Mouse (Mus musculus) forebrain, embryonic 13.5 days (tissue): Measurements from ENCODE around the gene Daxx. TPM values are rescaled to one million over a fixed set of nuclear protein-coding genes. Genes with fewer than 3 reads are reported as not detected.
"Not testable (repeated sequence)": the region's sequence is repeated elsewhere in the genome, so short reads cannot be mapped to it uniquely, and the experiment has no call there.

Experiments used
- ATAC-seq: fragments of 200-750 bp; cut with Nextera tagmentation; 2 replicates; pipeline ENCODE4 v1.8.0; 2017
- H3K27ac ChIP-seq: fragments of 300-500 bp; sonication (generic); 2 replicates; pipeline ENCODE4 v1.5.1; 2015; ENCODE audit warnings: inconsistent platforms, mild to moderate bottlenecking, moderate library complexity
- H3K27me3 ChIP-seq: fragments of 300-500 bp; sonication (generic); 2 replicates; pipeline ENCODE4 v1.6.1; 2015; ENCODE audit warnings: mild to moderate bottlenecking, inconsistent platforms
- H3K36me3 ChIP-seq: fragments of 300-500 bp; sonication (generic); 2 replicates; pipeline ENCODE4 v1.6.1; 2015; ENCODE audit warnings: mild to moderate bottlenecking, inconsistent platforms; ENCODE audit not compliant: poor library complexity, severe bottlenecking
- H3K4me1 ChIP-seq: fragments of 300-500 bp; sonication (generic); 2 replicates; pipeline ENCODE4 v1.6.1; 2015; ENCODE audit warnings: inconsistent platforms
- H3K4me2 ChIP-seq: fragments of 300-500 bp; sonication (generic); 2 replicates; pipeline ENCODE4 v1.6.1; 2015; ENCODE audit warnings: inconsistent platforms, mild to moderate bottlenecking, moderate library complexity
- H3K4me3 ChIP-seq: fragments of 300-500 bp; sonication (generic); 2 replicates; pipeline ENCODE4 v1.5.1; 2015; ENCODE audit warnings: mild to moderate bottlenecking, inconsistent platforms
- H3K9ac ChIP-seq: fragments of 300-500 bp; sonication (generic); 2 replicates; pipeline ENCODE4 v1.6.1; 2015; ENCODE audit warnings: mild to moderate bottlenecking, inconsistent platforms
- H3K9me3 ChIP-seq: fragments of 300-500 bp; sonication (generic); replicated peaks from 2 replicates; pipeline ENCODE4 v1.6.1; 2016; ENCODE audit warnings: inconsistent platforms
- WGBS: fragments of 180-500 bp; shearing (Covaris S2); methylation state at CpG from one replicate; pipeline ENCODE4 v1.1.7; 2015; 5-methylcytosine and 5-hydroxymethylcytosine counted together
- polyA plus RNA-seq: library from polyadenylated mRNA; unstranded; fragments of >200 nt; fragmentation: Nextera tagmentation; extraction: Ambion mirVana; gene quantifications from 2 replicates; pipeline ENCODE4 v1.2.1, GENCODE M21; 2015

The Daxx gene
- polyA plus RNA-seq = 60.7 and 68.0 TPM in 2 replicates

DNA sequence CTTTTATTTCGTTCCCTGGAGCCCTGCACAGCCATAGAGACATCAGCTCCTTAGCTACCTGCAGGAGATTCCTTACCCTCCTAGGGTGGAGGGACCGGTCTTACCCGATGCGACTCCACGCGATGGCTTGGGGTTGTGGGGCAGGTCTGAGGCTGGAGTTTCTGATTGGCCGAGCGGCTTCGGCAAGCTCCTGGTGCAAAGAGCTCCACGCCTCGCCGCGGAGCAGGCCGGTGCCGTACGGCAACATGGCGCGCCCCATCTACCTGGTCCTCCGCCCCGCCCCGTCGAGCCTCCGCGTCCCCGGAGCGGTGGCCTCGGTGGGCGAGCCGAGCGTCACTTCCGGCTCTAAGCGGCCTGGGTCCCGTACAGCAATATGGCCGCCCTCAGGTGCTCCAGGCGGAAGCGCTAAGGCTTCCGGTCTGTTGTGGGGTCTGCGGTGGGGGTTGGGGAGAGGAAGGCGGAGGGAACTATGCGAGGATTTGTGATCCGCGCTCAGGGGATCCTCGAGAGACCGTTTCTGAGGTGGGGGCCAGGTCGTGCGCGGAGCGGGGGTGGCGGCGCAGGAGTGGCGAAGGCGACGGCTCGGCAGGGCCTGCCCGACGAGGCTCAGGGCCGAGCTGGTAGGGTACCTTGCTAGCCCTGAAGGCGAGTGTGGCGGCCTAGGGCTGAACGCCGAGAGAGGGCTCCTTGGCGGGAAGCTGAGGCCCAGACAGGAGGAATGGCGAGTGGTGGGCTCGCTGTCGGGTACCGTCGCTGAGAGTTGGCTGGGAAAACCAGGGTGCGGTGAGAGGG, at the start of gene Daxx:
TSS of gene Daxx (plus strand) at position 338 of the 792 bp plus-strand sequence.
- WGBS = under 1% methylated on average over 68 of the region's 68 CpGs

DNA sequence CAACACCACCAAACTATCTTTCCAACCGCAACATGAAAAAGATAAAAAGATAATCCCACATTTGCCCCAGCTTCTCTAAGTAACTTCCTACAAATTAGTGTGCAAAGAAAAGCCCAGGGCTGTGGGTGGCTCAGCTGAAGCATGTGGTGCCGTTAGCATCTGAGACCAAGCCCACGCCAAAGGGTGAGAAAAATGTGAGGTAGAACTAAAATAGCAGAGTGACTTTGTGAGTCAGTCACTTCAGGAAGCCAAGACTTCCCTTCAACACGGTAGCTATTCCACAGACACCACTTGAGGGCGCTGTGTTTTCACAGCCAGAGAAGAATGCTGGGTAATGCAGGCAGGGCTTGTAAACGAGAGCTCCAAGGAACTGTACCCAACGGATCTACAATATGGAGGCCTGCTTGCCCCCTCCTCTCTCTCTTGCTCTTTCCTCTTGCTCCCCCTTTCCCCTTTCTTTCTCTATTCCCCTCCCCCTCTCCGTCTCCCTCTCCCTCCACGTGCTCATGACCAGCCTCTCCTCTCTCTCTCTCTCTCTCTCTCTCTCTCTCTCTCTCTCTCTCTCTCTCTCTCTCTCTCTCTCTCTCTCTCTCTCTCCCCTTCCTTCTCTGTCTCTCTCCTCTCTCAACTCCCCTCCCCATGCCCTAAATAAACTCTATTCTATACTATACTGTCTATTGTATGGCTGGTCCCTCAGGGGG, 43.7 kb upstream of the Daxx start:
- no peak overlapping the region for H3K4me2 ChIP-seq
- no peak for ATAC-seq
- no peaks in the 10 kb centered on the region for H3K27me3 ChIP-seq
- H3K27ac ChIP-seq = no peak overlapping the region
- no peaks in the 10 kb centered on the region for H3K36me3 ChIP-seq
- no peak overlapping the region for H3K4me3 ChIP-seq
- H3K9me3 ChIP-seq = no peaks in the 10 kb centered on the region
- H3K4me1 ChIP-seq = no peaks in the 10 kb centered on the region
- 43% methylated on average over 9 of the region's 9 CpGs for WGBS
- H3K9ac ChIP-seq = no peak overlapping the region

More for the DNA sequence above, at the start of gene Daxx:
- Histone ChIP-seq H3K4me1 (peaks cover 30% of the 10 kb centered on the region), H3K4me3 (peak within 1 kb of the TSS; percentile 88), H3K9me3 (no peaks in the 10 kb centered on the region), H3K27ac (peak within 1 kb of the TSS; percentile 84), H3K27me3 (no peaks in the 10 kb centered on the region), H3K36me3 (peaks cover 36% of the 10 kb centered on the region), H3K9ac (peak within 1 kb of the TSS; percentile 89), H3K4me2 (peak within 1 kb of the TSS; percentile 95)
- peak; percentile 97 for ATAC-seq

DNA sequence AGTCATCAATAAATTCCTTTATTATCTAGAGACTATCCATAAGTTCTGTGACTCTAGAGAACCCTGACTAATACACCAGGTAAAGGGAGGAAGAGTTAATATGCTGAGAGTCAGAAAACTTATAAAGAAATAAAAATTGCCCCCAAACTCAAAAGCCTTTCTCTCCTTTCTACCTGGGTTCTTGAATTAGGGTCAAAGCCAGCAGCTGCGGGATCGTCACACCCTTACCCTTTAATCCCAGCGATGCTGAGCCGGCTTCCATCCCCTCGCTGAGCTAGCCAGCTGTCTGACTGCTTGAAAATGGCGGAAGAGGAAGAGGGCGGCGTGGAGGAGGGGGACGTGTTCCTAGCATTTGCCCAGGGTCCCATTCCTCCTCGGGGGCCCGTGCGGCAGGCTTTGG, 35.7 kb upstream of the Daxx start, which contains the start of gene Gm7029:
TSS of gene Gm7029 (plus strand) at position 301 of the 400 bp plus-strand sequence.
- WGBS = no CpG with 5 or more reads among the region's 12 CpGs
- H3K9ac ChIP-seq, H3K4me1 ChIP-seq, H3K4me2 ChIP-seq, H3K27me3 ChIP-seq, H3K27ac ChIP-seq, H3K9me3 ChIP-seq, ATAC-seq, H3K4me3 ChIP-seq: not testable (repeated sequence)
- H3K36me3 ChIP-seq = peaks cover 33% of the 10 kb centered on the region

DNA sequence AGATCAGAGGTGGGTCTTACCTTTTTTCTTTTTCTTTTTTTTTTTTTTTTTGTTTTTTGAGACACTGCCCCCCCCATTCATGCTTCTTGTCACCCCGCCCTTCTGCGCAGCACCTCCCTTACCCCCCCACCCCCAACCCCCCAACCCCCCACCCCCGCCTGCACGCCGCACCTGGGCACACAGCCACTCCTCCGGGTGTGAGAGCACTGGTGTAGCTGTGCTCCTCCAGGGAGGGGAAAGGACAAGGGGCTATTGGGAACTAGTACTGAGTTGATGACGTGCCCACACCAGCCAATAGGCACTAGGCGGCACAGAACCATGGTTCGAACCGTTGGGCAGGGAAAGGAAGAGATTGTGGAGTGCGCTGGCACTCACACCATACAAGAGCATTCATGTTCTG, 34.8 kb upstream of the Daxx start:
- no peak overlapping the region for H3K9ac ChIP-seq
- ATAC-seq = no peak
- H3K27ac ChIP-seq = no peak overlapping the region
- H3K9me3 ChIP-seq = no peaks in the 10 kb centered on the region
- H3K27me3 ChIP-seq = no peaks in the 10 kb centered on the region
- 86% methylated on average over 9 of the region's 11 CpGs for WGBS
- no peaks in the 10 kb centered on the region for H3K4me1 ChIP-seq
- peaks cover 40% of the 10 kb centered on the region for H3K36me3 ChIP-seq
- H3K4me3 ChIP-seq = no peak overlapping the region
- H3K4me2 ChIP-seq = no peak overlapping the region

DNA sequence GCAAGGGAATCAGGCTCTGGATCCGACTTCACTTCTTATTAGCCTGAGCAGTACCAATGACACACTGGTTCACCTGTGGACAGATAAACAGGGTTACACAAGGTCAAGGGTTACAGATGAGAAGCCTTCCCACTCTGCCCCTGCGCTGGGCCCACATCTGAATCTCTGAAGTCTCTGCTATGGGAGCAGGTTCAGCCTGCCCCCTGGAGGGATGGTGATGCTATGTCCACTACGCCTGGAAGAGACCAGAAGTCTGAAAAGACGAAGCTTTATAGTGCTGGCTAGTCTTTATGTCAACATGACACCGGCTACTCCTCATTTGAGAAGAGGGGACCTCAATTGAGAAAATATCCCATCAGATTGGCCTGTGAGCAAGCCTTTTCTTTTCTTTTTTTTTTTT, 33.4 kb upstream of the Daxx start:
- H3K27ac ChIP-seq, H3K4me1 ChIP-seq, H3K4me3 ChIP-seq, H3K27me3 ChIP-seq, H3K9ac ChIP-seq, ATAC-seq, H3K9me3 ChIP-seq, H3K4me2 ChIP-seq: not testable (repeated sequence)
- H3K36me3 ChIP-seq = peaks cover 51% of the 10 kb centered on the region
- WGBS = 77% methylated on average over 5 of the region's 5 CpGs

DNA sequence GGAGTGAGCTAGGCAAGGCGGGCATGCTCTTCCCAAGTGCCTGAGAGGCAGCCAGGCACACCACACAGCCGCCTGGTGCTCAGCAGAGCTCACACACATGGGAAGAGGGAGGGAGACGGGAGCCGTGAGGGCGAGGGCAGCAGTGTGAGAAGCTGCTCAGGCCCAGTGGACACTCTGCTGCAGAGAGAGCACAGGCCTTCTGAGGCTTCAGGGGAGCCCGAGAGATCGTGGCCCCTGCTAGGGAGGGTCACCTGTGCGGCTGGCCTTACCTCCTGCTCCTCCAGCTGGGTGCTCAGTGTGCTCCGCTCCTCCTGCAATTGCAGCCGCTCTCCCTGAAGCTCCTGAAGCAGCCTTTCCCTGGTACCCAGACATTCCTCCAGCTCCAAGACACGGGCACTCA, 24.9 kb upstream of the Daxx start:
- peaks cover 56% of the 10 kb centered on the region for H3K36me3 ChIP-seq
- H3K4me1 ChIP-seq = peaks cover 17% of the 10 kb centered on the region
- not testable (repeated sequence) for H3K9ac ChIP-seq

DNA sequence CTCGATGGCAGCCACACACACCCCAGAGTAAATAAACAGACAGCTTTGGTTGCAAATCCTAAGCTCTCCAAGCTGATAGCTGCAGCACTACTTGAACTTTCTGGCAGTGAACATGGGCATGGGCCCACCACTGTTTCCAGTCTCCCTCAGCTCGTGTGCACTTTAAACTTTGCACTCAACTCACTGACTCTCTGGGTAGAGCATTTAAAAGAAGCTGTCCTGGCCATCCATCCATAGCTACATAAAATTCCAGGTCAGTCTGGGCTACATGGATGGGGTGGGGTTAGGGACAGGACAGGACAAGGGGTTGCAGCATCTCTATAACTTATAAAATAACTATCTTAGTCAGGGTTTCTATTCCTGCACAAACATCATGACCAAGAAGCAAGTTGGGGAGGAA, 21.4 kb upstream of the Daxx start:
- not testable (repeated sequence) for H3K27ac ChIP-seq, H3K9me3 ChIP-seq, H3K4me3 ChIP-seq, H3K27me3 ChIP-seq, ATAC-seq
- peak overlapping the region; percentile 26; the same call in 1 of the 2 replicates for H3K9ac ChIP-seq
- 82% methylated on average over 2 of the region's 2 CpGs for WGBS
- H3K4me1 ChIP-seq = peaks cover 22% of the 10 kb centered on the region
- peak overlapping the region; percentile 68; the same call in 1 of the 2 replicates for H3K4me2 ChIP-seq
- peaks cover 29% of the 10 kb centered on the region for H3K36me3 ChIP-seq

More for the DNA sequence above, 24.9 kb upstream of the Daxx start:
- not testable (repeated sequence) for H3K4me2 ChIP-seq, H3K4me3 ChIP-seq, H3K27me3 ChIP-seq, ATAC-seq, H3K9me3 ChIP-seq, H3K27ac ChIP-seq
- WGBS = 91% methylated on average over 10 of the region's 11 CpGs

DNA sequence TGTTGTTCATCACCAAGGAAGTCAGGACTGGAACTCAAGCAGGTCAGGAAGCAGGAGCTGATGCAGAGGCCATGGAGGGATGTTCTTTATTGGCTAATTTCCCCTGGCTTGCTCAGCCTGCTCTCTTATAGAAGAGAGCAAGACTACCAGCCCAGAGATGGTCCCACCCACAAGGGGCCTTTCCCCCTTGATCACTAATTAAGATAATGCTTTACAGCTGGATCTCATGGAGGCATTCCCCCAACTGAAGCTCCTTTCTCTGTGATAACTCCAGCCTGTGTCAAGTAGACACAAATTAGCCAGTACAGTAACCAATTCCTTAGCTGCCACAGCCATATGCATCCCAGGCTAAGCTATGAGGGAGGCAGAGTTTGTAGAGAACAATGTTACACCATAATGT, 21.0 kb upstream of the Daxx start:
- H3K27ac ChIP-seq, H3K27me3 ChIP-seq, ATAC-seq, H3K9me3 ChIP-seq, H3K9ac ChIP-seq: not testable (repeated sequence)
- peaks cover 27% of the 10 kb centered on the region for H3K36me3 ChIP-seq
- peak overlapping the region; percentile 68 for H3K4me2 ChIP-seq
- H3K4me1 ChIP-seq = peaks cover 22% of the 10 kb centered on the region
- peak overlapping the region; percentile 60; the same call in 1 of the 2 replicates for H3K4me3 ChIP-seq

DNA sequence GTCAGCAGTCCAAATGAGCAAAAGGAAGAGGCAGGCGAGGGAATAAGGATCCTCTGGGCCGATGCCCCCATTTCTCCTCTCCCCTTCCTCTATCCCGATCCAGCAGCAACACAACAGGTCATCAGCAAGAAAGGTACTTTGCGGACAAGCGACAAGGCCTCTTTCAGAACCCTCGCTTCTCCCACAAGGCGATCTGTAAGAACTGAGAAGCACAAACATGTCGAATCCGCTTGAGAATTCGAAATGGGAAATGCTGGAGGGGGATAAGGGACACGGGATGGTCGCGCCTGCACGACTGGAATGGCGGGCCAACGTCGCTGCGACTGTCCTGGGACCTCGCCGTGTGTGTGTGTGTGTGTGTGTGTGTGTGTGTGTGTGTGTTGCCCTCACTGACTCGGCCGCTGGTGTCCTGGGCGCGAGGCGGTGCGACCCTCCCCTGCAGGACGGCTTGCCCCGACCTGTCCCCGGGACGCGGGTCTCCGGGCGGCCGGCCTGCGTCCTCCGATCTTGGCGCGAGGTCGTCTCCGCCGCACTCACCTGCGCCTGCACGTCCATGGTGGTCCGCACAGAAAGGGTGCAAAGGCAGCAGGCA, 19.2 kb upstream of the Daxx start:
- not testable (repeated sequence) for ATAC-seq, H3K9me3 ChIP-seq, H3K27me3 ChIP-seq
- peak overlapping the region; percentile 60 for H3K4me3 ChIP-seq
- H3K4me2 ChIP-seq = peak overlapping the region; percentile 68
- H3K9ac ChIP-seq = peak overlapping the region; percentile 74
- H3K4me1 ChIP-seq = peaks cover 22% of the 10 kb centered on the region
- peaks cover 18% of the 10 kb centered on the region for H3K36me3 ChIP-seq
- WGBS = under 1% methylated on average over 37 of the region's 44 CpGs
- H3K27ac ChIP-seq = 0 out of 2 replicates have a peak overlapping the region, but pooled peaks have one; percentile 31

DNA sequence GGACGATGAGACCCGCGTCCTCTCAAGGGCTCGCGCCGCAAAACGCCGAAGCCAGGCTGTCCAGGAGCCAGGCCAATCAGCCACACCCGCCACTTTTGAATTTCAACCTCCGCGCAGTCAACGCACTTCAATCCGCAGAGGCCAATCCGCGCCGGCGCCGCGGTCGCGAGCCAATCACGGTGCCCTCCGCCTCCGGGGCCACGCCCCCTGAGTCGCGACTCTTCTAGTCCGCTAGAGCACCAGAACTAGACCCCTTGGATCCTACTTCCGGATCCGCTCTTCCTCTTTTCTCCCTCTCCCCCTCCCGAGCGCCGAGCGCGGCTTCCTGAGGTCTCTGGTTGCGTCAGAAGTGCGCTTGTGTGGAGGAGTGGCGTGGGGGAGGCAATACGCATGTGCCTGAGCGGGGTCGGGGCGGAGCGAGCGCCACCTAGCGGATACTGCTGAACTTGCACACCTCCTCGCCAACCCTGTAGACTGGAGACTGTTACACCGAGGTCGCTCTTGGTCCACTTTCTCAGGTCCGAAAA, 18.6 kb upstream of the Daxx start, which contains the start of gene Kifc1:
TSS of gene Kifc1 (minus strand) at position 129 of the 527 bp plus-strand sequence.
- WGBS = 1% methylated on average over 49 of the region's 49 CpGs
- Histone ChIP-seq H3K9ac (peak within 1 kb of the TSS; percentile 74), H3K27ac (0 out of 2 replicates have a peak within 1 kb of the TSS, but pooled peaks have one; percentile 31), H3K9me3 (no peaks in the 10 kb centered on the region), H3K27me3 (no peaks in the 10 kb centered on the region), H3K36me3 (peaks cover 15% of the 10 kb centered on the region), H3K4me3 (peak within 1 kb of the TSS; percentile 60), H3K4me1 (peaks cover 22% of the 10 kb centered on the region), H3K4me2 (peak within 1 kb of the TSS; percentile 68)
- peak; percentile 99 for ATAC-seq

DNA sequence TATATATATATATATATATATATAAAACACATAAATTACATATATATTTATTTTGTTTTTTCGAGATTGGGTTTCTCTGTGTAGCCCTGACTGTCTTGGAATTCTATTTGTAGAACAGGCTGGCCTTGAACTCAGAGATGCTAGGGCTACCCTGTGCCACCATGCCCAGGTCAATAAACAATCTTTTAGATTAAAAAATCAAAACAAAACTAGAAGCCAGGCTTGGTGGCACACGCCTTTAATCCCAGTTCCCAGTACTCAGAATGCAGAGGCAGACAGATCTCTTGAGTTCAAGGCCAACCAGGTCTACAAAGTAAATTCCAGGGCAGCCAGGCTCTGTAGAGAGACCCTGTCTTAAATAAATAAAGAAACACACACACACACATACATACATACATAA, 17.9 kb upstream of the Daxx start:
- Histone ChIP-seq H3K27ac (no peak overlapping the region), H3K9me3 (no peaks in the 10 kb centered on the region), H3K4me3 (no peak overlapping the region), H3K36me3 (peaks cover 7% of the 10 kb centered on the region), H3K4me2 (no peak overlapping the region), H3K9ac (no peak overlapping the region), H3K27me3 (no peaks in the 10 kb centered on the region), H3K4me1 (peaks cover 22% of the 10 kb centered on the region)
- 59% methylated on average over 2 of the region's 2 CpGs for WGBS
- ATAC-seq = no peak

DNA sequence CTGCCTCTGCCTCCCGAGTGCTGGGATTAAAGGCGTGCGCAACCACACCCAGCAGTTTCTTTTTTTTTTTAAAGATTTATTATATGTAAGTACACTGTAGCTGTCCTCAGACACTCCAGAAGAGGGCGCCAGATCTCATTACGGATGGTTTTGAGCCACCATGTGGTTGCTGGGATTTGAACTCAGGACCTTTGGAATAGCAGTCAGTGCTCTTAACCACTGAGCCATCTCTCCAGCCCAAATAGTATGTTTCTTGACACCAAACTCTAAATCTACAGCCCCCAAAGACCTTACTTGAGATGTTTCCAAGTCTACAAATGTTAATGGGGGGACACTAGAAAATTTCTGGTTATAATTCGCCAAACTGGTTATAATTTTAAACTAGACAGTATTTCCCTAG, 17.3 kb upstream of the Daxx start:
- H3K9ac ChIP-seq, ATAC-seq, H3K36me3 ChIP-seq, H3K4me3 ChIP-seq, H3K9me3 ChIP-seq, H3K27me3 ChIP-seq, H3K4me2 ChIP-seq, H3K27ac ChIP-seq: not testable (repeated sequence)
- peaks cover 22% of the 10 kb centered on the region for H3K4me1 ChIP-seq
- WGBS = 69% methylated on average over 6 of the region's 6 CpGs
